ENCODE assay signal across 34 mouse cellular contexts in the genomic region with DNA sequence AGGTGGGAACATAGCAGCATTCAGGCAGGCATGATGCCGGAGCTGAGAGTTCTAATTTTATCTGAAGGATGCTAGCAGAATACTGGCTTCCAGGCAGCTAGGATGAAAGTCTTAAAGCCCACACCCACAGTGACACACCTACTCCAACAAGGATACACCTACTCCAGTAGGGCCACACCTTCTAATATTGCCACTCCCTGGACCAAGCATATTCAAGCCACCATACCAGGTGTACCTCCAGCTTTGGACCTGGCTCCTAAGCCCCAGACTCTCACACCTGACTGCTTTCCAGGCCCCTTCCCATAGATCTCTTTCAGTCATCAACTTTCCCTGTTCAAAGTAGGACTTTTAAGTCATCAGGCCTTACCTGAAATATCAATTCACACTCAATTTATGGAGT. TPM values are rescaled to one million over a fixed set of nuclear protein-coding genes. Genes with fewer than 3 reads are reported as not detected.
"Had no signal": no experiment of that assay in that cellular context is flagged by ENCODE, and none has a peak within 500 bp of the region (broad histone marks: within the 10 kb centered on the region; RNA-seq: fewer than 3 reads in every experiment).

No protein-coding gene starts in this region.

- DNase-seq: cerebellum, adult 2 months; cerebellum, adult 8-10 months; cerebellum, adult 9-10 months; cerebellum, adult 9-11 months; cerebellum, postnatal 10 days; cerebellum, postnatal 14 days; cerebellum, postnatal 25 days; cerebellum, postnatal 36 days; embryo, embryonic 11 days; forebrain, postnatal 0 days; gastrocnemius, adult 2 months; gastrocnemius, postnatal 10 days; gastrocnemius, postnatal 14 days; gastrocnemius, postnatal 25 days; gastrocnemius, postnatal 36 days; heart, adult 18-20 months; heart, adult 2 months had no signal

- H3K9me3 ChIP-seq: embryonic facial prominence, embryonic 12.5 days; embryonic facial prominence, embryonic 13.5 days; embryonic facial prominence, embryonic 15.5 days; forebrain, embryonic 10.5 days; forebrain, embryonic 12.5 days; forebrain, embryonic 13.5 days; forebrain, embryonic 15.5 days had no signal

- H3K4me1 ChIP-seq: embryonic facial prominence, embryonic 12.5 days; embryonic facial prominence, embryonic 15.5 days; forebrain, embryonic 12.5 days; forebrain, embryonic 13.5 days; forebrain, embryonic 15.5 days had no signal

- H3K27ac ChIP-seq: embryonic facial prominence, embryonic 10.5 days; embryonic facial prominence, embryonic 12.5 days; embryonic facial prominence, embryonic 13.5 days; embryonic facial prominence, embryonic 15.5 days; forebrain, embryonic 10.5 days; forebrain, embryonic 12.5 days; forebrain, embryonic 13.5 days; forebrain, embryonic 15.5 days; gastrocnemius, adult 2 months; heart, adult 2 months had no signal

- H3K4me2 ChIP-seq: embryonic facial prominence, embryonic 12.5 days; embryonic facial prominence, embryonic 13.5 days; embryonic facial prominence, embryonic 15.5 days; forebrain, embryonic 12.5 days; forebrain, embryonic 13.5 days; forebrain, embryonic 15.5 days had no signal

- H3K36me3 ChIP-seq: embryonic facial prominence, embryonic 10.5 days; embryonic facial prominence, embryonic 12.5 days; embryonic facial prominence, embryonic 13.5 days; embryonic facial prominence, embryonic 15.5 days; forebrain, embryonic 10.5 days; forebrain, embryonic 12.5 days; forebrain, embryonic 15.5 days had no signal

- H3K9ac ChIP-seq: embryonic facial prominence, embryonic 12.5 days; embryonic facial prominence, embryonic 13.5 days; embryonic facial prominence, embryonic 15.5 days; forebrain, embryonic 12.5 days; forebrain, embryonic 13.5 days; forebrain, embryonic 15.5 days; forebrain, postnatal 0 days had no signal

- H3K4me3 ChIP-seq: embryonic facial prominence, embryonic 10.5 days; embryonic facial prominence, embryonic 12.5 days; embryonic facial prominence, embryonic 13.5 days; embryonic facial prominence, embryonic 15.5 days; erythroblast, embryonic 14.5 days; forebrain, embryonic 10.5 days; forebrain, embryonic 12.5 days; forebrain, embryonic 13.5 days; forebrain, embryonic 15.5 days; gastrocnemius, adult 2 months; heart, adult 2 months had no signal

- ATAC-seq: forebrain, embryonic 13.5 days; forebrain, embryonic 14.5 days; forebrain, embryonic 15.5 days; forebrain, embryonic 16.5 days; forebrain, postnatal 0 days had no signal

- H3K27me3 ChIP-seq: embryonic facial prominence, embryonic 12.5 days; embryonic facial prominence, embryonic 13.5 days; embryonic facial prominence, embryonic 15.5 days; forebrain, embryonic 12.5 days; forebrain, embryonic 13.5 days; forebrain, embryonic 15.5 days had no signal

RNA-seq across cellular contexts. Expression of gene Iyd, which starts 19.1 kb away (rescaled TPM):
- total RNA-seq: common myeloid progenitor, adult 5-6 weeks; gastrocnemius, adult 2 months; gastrocnemius, adult 8-10 months; gastrocnemius, postnatal 14 days; gastrocnemius, postnatal 25 days; gastrocnemius, postnatal 36 days; granulocyte monocyte progenitor cell, adult 5-6 weeks; heart, adult 18-20 months; heart, adult 2 months; heart, adult 8-10 months had no signal
- polyA plus RNA-seq: embryonic facial prominence, embryonic 10.5 days; embryonic facial prominence, embryonic 11.5 days; erythroblast, embryonic 14.5 days; forebrain, embryonic 10.5 days; forebrain, embryonic 11.5 days; forebrain, embryonic 12.5 days; heart, adult 2 months had no signal
